Mouse (Mus musculus): ENCODE results near the gene Zmat3.

Zmat3 gene

DNA sequence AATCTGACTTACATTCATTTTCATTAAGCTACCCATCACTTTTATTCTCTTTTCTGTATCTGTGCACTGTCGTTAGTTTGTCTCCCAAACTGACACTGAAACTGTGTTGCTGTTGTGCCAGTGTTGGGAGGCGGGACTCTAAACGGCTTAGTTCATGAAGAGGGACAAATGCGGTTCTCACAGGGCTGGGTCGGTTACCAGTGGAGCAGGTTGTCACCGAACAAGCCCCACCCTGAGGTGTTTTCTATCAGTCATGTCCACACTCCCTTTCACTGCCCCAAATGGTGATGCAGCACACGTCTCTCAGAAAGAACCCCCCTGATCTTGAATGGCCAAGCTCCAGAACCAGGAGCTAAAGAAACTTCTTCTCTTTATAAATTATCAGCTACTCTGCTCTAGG lies 6.1 kb upstream of the Zmat3 start:
- DNase-seq (ENCODE audit: low spot score in 2 of 2): no peak

DNA sequence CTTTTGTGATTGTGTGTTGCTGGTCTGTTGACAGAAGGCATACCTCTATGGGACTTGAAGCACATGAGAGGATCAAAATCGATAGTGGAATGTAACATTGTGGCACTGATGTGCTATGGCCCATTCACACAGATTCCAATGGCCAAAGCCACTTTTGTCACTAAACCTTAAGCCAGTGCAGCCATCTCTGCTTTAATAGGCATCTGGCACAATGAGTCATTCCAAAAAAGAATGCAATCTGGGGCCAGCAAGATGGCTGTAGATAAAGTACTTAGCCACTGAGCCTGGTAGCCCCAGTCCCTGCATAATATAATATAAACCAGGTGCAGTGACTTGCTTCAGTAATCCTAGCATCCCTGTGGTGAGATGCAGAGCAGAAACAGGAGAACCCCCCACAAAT lies 1.7 kb upstream of the Zmat3 start:
- no peak for DNase-seq (ENCODE audit: low spot score in 2 of 2)

DNA sequence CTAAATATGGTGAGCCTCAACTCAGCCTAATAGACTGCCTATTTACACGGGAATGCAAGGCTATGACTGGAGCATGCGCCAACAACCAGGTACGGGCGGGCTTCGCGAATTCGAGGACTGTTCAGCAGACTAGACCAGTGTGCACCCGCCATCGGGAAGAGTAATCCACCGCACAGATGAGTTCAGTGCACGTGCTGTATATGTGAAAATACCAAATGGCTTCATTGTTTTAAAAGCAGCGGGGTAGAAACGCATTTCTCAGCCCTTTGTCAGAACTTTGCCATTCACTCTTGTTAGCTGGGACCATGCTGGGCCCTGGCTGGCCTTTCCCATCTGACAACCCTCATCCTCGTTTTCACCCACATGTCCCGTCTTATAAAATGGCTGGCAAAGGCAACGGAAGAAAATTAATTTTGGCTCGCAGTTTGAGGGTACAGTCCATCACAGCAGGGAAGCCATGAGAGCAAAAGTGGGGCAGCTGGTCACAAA lies 476 bp upstream of the Zmat3 start:
- no peak for DNase-seq (ENCODE audit: low spot score in 2 of 2)

DNA sequence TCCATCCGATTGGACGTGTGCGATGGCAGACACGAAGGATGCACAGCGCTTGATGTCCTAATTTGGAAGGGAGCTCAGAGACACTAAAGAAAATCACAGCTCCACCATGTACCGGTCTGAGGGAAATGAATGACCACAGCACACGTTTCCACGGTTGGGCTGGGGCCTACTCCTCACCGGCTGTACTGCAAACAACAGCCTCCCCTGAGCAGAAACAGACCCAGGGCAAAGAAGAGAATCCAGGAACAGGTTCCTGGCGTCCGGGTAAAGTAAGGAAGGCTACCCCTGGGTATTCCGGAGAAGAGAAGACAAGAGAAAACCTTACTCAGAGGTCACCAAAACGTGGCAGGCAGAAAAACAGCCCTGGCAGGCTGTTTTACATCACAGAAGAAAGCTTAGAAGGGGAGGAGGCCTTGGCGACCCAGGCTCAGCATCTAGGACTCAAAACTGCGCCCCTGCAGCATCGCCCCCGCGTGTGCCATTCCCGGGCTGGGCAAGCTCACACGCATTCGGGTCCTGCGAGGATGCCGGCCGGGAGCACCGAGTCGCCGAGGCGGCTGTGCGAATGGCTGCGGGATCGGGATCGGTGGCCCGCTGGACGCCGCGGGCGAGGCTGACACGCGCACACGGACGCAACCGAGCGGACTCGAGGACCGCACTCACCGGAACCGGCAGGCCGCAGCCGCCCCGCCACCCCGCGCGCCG lies 821 bp downstream of the Zmat3 start:
- peak in 1 of 2 experiments; percentile 2 for DNase-seq (ENCODE audit: low spot score in 2 of 2)

DNA sequence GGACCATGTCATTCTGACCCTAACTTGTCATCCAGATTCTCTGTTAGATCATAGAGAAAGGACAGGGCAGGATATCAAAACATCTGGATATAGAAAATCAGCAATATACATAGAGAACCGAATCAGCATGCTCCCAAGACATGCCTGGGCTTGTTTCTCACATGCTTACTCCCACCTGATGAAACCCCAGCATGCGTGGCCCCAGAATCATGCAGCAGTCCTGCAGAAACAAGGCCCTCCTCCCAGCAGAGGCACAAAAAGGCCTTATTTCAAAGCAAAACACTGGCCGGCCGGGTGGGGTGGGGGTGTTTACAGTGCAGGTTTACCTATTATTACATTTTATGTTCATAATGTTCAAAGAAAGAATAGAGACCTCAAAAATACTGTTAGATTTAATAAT lies 1.6 kb downstream of the Zmat3 start:
- no peak for DNase-seq (ENCODE audit: low spot score in 2 of 2)

DNA sequence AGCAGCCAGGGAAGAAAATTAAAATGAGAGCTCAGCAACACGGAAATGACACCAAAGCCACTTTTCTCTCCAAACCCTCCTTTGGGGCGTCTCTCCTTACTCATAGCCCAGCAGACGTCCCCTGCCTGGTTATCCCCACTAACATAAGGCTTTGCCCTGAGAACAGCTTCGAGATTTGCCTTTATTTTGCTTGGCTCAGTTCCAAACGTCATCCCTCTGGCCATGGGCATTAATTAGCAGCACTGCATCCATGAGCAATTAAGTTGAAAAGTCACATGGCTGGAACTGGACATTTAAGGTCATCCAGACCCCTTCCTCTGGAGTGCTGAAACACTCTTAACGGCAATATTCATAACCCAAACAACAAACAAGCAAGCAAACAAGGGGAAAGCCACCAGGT lies 4.6 kb downstream of the Zmat3 start:
- no peak for DNase-seq (ENCODE audit: low spot score in 2 of 2)

DNA sequence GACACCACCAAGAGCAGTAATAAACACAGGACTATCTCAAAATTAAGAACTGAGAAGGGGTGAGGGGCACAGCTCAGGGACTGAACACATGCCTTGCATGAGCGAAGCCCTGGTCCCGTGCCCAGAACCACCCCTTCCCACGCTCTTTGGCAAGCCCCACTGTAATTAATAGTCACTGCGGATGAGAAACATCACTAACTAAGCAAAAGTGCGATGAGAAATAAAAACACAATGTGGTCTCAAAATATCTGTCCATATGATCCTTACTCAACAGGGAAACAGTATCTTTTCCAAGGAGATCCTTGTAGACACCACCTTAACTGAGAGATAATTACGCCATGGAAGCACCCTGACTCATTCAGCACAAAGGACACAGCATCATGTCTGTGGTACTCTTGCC lies 17.9 kb downstream of the Zmat3 start:
- no peak for DNase-seq (ENCODE audit: low spot score in 2 of 2)

DNA sequence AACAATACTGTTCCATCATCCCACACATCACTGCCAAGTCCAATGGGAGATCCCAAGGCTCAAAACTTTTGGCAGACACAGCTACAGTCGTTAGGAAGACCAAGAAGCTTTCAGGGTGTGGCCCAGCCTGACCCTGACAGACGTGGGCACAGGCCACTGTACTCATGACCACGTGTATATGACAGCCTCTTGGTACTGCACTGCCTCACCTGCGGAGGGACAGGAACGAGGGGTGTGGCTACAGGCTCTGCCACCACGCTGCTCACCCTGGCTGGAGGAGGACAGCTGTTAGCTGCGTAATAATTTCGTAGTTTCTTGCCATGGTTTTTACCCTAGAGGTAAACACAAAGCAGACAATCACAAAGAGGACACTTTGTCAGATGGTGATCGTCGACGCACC lies 20.6 kb downstream of the Zmat3 start:
- DNase-seq (ENCODE audit: low spot score in 2 of 2): no peak

DNA sequence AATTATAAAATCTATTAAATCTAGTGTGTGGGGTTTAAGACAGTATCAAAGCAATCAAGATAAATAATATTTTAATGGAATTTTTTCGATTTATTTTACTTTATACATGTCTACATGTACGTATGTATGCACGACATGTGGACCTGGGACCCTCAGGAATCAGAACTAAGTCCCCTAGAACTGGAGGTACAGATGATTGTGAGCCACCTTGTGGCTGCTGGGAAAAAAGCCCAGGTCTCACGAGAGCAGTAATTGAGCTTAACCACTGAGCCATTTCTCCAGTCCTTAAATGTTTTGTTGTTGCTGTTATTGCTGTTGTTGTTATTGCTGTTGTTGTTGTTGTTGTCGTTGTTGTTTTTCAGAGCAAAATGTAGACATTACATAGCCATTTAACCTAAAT lies 21.0 kb downstream of the Zmat3 start:
- no peak for DNase-seq (ENCODE audit: low spot score in 2 of 2)

DNA sequence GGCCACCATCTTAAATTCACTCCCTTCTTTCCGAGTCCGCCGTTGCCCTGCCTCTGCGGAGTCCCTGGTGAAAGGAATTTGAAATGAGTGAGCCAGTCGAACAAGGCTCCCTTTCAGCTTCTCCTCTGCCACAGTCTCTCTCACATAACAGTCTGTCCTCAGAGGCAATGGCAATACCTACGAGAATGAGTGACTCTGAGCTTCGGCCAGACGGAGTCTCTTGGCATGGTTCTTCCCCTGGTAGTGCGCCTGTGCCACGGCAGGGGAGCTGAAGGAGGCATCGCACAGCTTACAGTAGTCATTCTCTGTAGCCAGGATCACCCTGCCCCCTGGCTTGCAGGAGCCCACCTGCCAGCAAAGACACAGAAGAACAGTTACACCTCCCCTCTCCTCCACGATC lies 22.4 kb downstream of the Zmat3 start:
- no peak for DNase-seq (ENCODE audit: low spot score in 2 of 2)

DNA sequence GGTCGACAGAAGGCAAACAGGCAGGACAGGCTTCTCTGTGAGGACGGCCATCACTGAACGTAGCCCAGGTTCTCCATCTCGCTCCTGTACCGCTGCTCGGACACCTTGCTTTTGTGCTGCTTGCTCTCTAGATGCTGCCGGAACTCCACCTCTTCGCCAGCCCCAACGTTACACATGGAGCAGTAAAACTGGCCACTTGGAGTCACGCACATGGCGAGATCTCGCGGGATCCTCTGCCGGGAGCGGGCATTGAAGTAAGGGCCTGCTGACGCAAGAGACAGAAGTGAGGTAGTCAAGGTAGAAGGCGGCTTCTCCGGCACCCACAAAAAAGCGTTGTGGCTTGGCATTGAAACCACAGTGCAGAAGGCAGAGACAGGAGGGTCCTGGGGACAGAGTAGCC lies 24.4 kb downstream of the Zmat3 start:
- no peak for DNase-seq (ENCODE audit: low spot score in 2 of 2)

DNA sequence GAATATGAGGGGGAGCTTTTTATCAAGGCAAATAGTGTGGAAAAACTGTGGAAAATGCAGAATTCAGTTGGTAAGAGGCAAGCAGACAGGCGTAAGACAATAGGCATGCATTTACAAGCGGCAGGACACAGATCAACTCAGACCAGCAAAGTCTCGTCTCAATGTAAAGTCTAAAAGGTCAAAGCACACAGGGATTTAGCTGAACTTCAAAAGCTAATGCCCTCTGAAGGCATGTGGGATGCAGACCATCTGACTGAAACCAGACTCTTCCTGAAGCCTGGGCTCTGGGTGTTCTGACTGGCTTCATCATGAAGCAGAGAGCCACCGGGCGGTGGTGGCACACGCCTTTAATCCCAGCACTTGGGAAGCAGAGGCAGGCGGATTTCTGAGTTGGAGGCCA lies 27.6 kb downstream of the Zmat3 start:
- no peak for DNase-seq (ENCODE audit: low spot score in 2 of 2)

DNA sequence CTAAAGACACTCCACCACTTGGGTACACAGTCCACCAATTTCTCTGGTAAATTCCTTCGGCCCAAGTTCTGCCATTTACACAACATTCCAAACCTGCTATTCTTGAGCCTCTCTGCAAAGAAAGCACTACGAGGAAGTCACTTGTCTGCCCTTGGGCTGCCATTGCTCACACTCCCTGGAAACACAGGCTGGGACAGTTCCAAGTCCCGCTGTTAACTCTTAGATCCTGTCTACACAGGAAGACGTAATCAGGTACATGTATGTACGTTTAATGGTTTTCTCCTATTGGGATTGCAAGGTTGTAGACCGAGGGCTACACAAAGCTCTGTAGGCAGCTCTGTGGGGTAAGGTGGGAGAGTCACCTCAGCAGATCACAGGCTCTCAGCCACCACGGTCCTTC lies 28.0 kb downstream of the Zmat3 start:
- no peak for DNase-seq (ENCODE audit: low spot score in 2 of 2)

DNA sequence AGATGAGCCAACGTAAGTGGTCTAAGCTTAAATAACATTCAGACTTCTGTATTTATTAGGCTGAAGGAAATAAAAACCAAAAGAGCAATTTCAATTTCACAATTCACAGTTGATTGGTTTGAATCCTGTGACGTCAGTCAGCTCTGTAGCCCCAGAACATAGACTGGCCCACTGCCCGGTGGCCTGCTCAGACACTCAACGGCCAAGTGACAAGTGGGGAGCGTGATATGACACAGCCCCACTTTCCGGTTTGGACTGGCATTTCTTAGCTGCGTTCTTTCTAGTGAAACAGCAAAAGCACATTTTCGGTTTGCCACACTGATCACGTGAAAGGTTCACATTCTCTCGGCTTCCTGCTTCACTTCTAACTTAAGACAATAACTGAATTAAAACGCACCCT lies 30.9 kb downstream of the Zmat3 start:
- no peak for DNase-seq (ENCODE audit: low spot score in 2 of 2)

DNA sequence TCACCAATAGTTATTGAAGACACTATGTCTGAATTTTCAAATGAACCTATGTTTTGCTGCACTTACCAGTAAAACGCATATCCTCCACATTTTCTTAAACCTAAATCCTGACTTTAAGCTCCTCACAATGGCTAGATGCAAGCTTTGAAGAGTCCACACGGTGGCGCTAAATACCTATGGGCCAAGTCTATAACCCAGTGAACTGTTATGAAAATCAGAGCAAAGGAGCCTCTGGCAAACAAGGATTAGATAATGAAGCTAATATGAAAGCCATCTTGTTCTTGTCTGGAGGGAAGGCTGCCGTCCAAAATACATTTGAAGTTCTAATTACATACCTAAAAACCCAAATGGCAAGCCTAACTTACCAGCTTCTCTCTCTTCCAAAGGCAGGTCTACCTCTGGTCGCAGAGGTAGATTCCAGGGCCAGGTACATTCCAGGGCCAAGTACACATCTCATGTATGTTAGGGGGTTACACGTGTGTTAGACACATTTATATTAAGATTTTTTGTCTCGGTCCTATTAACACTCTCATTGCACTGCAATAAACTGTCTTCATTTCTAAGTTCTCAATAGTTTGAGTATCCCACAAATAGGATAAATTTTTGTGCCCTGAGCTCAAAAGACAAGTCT lies 32.2 kb downstream of the Zmat3 start:
- DNase-seq (ENCODE audit: low spot score in 2 of 2): peak; percentile 54 to 69

DNA sequence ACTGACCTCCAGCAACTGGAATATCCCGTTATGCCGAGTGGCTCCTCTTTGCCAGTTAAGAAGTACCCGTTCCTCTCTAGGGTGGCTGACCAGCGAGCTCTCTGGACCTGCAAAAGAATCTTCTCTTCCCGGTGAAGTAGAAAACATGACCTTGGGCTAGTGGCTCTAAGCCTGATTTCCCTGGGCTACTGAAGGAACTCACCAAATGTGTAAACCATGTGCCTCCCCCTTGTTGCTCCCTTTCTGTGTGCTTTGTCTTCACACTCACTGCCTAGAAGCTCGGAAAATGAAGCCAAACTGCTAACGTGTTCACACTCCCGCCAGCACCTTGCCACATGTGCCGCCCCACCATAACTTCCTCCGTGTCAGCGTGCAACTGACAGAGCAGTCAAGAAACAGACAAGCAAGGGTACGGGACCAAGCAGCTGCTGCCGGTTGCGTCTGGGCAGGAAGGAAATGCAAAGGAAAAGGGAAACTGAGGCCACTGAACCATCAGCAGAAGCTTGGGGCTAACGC lies 47.9 kb downstream of the Zmat3 start:
- DNase-seq (ENCODE audit: low spot score in 2 of 2): no peak

DNA sequence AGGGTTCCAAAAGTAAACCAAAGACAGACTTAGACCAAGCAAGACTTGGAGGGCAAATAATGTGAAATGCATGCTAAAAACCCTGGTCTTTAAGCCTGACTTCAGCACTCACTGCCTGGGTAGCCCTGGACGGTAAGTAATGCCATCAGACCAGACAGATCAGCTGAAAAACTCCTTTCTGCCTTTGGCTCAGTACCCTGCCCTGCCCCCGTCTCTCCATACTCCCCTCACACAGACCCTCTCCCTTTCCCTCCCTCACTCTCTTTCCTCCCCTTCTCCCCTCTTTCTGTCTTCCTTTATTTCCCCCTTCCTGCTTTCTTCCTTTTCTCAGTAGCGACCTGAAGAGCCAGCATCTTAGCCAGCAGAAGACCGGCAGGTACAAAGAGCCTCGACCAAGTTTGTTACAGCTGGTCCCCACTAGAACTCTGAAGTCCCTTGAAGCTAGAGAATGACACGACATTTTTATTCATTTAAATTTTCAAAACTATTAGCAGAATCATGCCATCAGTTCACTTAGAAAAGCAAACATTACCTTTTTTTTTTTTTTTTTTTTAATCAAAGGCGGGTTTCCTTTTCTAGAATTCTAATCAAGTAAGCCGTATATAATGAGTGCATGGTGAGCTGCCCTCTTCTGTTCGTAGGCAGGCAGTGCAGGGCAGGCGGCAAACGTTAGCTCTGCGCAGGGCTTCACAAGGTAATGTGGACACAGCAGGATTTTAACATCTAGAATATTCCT lies 48.5 kb downstream of the Zmat3 start:
- peak in 1 of 2 experiments; percentile 15 for DNase-seq (ENCODE audit: low spot score in 2 of 2)

DNA sequence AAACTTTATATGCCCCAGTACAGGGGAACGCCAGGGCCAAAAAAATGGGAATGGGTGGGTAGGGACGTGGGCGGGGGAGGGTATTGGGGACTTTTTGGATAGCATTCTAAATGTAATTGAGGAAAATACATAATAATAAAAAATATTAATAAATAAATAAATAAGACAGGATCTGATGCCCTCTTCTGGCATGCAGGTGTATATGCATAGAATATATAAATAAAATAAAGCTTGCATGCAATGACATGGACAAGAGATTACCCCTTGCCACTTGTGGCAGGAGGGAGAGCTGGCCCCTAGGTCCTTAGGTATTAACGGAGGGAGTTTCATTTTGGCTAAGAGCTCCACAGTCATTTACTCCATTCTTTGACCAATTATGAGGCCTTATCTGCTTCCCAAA lies 51.1 kb downstream of the Zmat3 start:
- no peak for DNase-seq (ENCODE audit: low spot score in 2 of 2)

DNA sequence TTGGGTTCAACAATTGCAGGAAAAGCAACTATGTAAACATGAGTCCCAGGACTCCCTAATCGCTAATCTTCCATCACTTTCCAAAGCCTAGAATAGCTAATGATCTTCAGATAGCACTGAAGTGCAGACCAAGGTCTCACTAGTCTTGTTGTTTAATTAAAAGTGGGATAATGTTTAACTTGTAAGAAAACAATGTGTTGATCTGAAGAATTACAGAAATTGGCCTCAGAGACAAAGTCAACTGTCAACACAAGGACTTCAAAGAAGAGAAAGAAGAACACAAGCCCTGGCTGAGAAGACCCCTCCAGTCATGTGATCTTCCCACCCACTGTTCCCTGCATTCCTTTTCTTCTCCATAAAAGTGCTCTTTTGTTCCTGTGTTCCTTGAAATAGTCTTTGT lies 61.6 kb downstream of the Zmat3 start:
- no peak for DNase-seq (ENCODE audit: low spot score in 2 of 2)

DNA sequence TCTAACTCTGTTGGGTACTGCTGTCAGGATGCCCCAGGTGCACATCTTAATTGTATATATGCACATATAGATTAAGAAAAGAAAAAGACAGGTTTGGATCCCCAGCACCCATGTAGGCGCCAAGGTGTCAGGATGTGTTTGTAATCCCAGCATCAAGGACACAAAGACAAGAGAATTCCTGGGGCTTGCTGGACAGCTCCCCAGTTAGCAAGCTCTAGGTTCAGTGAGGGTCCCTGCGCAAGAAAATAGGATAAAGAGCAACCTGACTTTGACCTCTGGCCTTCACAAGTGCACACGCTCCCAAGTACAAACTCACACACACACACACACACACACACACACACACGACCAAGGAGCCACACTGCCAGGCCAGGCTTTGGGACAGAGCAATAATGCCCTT lies 73.8 kb downstream of the Zmat3 start:
- no peak for DNase-seq (ENCODE audit: low spot score in 2 of 2)
